Mouse (Mus musculus) adrenal gland, postnatal 25 days (tissue): ENCODE results near the gene Lsm4. TPM values are rescaled to one million over a fixed set of nuclear protein-coding genes. Genes with fewer than 3 reads are reported as not detected.

Source experiments
- DNase-seq: peaks from one replicate; pipeline ENCODE4 v3.0.0; 2021; ENCODE audit warnings: mixed read lengths
- total RNA-seq: library from RNA; stranded (reverse); gene quantifications from 2 replicates; pipeline ENCODE4 v1.2.3, GENCODE M21; 2021

The Lsm4 gene
- total RNA-seq, 1 experiment from 2014 or later: 86.8 TPM

DNA sequence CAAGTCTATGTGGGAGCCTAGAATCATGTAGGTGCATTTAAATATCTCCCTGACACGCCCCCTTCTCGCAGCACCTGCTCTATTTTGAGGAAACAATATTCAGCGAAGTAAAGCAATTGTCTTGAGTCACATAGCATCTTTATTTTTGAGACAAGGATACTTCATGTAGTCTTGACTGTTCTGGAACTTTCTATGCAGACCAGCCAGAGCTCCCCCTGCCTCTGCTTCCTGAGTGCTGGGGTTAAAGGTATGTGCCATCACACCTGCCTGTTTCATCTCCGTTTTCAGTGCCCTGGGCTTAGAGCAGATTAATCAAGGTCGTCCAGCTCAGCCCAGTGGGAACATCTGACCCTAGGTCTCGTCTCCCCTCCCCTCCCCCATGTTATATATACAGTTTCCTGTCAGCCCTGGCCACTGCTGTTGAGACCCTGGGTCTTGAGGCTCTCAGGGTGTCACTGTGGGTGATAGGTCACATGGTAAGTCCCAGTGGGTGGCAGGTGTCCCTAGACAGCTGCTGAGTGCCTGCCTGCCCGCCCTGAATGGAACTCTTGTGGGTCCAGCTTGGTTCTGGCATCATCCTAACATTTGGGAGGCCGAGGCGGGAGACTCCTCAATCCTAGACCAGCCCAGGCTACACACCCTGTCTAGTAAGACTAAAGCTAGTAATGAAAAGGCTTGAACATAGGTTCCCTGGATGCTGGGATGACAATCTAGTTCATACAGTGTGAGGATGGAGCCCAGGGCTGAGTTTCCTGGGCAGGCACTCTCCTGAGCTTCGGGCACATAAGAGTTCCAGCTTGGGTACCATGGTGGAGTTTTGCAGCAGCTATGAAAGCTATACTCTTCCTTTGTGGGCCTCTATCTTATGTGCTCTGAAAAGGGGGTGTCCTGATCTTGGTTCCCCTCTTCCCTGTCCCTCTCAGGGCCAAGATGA is 28.3 kb downstream of the Lsm4 start:
- no peak for DNase-seq

DNA sequence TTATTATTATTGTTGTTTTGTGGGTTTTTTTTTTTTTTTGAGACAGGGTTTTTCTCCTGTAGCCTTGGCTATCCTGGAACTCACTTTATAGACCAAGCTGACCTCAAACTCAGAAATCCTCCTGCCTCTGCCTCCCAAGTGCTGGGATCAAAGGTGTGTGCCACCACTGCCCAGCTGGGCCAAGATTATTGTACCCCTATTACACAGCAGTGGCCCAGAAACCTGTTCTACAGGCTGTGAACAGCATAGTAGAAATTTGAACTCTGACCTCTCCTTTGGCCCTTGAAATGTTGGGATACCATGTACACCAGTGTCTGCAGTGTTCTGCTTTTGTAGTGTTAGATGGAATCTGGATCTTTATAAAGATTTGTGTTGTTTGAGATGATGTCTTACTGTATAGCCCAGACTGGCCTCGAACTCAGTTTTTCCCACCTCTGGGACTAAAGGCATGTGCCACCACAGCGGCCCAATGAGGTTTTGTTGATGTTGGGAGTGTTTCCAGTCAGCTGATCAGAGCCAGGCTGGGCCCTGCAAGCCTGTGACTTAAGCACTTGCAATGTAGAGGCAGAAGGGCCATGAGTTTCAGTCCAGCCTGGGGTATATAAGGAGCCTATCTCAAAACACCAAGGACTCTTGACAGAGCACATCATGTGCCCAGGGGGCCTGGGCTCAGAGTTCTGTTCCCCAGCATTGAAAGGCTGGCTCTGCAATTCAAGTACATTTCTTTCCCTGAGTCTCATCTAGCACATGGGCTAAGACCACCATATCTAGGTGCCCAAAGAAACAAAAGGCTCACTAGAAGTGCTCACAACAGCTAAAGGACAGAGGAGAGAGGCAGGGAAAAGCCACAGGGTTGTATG is 29.2 kb downstream of the Lsm4 start:
- no peak for DNase-seq

DNA sequence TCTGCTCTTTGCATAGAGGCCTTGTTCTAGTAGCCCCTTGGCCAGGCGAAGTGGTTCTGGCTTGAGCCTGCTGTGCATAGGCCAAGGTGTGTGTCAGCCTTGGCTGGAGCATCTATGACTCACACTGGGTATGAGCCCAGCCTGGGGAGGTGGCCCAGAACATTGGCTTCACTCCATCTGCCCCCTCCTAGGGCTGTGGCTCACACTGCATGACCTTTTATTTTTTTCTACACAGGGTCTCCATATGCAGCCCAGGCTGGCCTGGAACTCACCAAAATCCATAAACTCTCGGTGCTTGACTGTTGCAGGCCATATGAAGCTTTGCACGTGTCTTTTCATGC is 29.8 kb downstream of the Lsm4 start:
- peak; percentile 75 for DNase-seq

DNA sequence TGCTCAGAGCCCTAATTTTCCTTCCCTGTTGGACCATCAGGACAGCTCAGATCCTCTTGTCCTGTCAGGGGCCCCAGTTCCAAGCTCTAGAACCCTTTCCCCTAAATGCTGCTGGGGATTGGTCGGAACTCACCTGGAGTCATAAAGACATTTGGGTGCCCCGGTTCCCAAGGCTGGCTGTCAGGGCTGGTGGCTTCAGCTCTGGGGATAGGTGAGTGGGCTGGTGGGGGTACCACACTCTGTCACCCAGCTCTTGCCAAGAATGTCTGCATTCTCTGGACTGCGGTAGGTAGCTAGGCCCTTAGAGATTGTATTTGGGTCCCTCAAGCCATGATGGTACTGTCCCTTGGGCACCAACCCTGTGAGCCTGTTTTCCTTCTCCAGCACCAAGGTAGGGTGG is 30.2 kb downstream of the Lsm4 start, which contains the start of gene Iqcn:
TSS of gene Iqcn (plus strand) at position 171 of the 400 bp plus-strand sequence.
- no peak for DNase-seq

DNA sequence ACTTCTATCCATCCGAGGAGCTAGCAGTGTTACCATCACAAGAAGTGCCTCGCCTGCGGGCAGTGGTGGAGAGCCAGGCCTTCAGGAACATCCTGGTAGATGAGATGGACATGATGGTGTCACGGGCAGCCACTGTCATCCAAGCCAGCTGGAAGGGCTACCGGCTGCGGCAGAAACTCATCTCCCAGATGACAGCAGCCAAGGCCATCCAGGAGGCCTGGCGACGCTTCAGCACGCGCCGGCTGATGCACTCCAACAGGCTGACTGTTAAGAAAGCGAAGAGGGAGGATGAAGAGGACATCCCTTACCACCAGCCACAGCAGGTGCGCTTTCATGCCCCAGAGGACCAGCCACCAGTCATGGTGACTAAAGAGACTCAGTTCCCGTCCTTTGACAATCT is 35.2 kb downstream of the Lsm4 start:
- DNase-seq: peak; percentile 64

DNA sequence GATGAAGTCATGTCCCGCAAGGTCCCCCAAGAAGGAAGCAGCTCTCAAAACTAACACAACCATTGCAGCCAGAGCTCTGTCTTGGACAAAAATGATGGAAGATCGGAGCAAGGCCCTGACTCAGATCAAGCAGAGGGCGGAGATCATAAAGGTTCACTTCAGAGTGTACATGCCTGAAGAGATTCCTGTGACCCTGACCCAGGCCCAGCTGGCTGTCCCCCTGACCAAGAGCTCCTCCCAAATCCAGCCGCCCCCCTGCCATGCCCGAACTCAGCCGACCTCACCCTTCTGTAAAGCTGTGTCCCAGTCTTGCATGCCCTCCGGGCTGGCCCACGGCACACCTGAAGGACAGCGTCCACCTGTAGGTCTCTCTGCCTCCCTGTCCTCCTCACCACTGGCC is 36.7 kb downstream of the Lsm4 start:
- peak; percentile 2 for DNase-seq

DNA sequence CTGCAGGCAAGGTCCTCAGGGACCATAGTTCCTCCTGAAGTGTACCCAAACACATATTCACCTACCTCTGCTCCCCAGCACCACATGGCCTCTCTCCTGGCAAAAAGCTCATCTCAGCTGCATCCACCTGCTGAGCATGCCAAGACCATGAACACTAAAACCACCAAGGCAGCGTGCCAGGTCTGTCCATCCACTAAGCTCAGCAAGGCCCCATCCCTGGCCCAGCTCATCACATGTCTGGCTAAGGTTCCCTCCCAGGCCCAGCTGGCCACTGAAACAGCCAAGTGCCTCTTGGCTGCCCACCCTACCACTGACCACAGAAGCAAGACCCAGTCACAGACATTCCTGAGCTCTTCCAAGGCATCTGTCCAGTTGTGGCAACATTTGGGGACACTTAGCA is 37.2 kb downstream of the Lsm4 start:
- peak; percentile 59 for DNase-seq

DNA sequence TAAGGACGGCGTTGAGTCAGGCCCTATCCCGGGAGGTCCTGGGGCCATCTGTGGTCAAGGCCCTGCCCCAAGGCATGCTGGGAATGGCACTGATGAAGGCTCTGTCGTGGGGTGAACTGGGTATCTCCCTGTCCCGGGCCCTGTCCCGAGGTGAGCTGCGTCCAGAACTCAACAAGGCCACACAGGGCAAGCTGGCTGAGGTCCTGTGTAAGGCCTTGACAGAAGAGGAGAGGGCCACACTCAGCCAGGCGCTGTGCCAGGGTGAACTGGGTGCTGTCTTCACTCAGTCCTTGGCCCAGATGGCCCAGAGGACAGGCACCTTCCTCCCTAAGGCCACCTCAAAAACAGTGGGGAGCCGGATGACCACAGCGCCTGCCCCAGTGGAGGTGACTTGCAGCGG is 38.0 kb downstream of the Lsm4 start:
- DNase-seq: peak; percentile 79

DNA sequence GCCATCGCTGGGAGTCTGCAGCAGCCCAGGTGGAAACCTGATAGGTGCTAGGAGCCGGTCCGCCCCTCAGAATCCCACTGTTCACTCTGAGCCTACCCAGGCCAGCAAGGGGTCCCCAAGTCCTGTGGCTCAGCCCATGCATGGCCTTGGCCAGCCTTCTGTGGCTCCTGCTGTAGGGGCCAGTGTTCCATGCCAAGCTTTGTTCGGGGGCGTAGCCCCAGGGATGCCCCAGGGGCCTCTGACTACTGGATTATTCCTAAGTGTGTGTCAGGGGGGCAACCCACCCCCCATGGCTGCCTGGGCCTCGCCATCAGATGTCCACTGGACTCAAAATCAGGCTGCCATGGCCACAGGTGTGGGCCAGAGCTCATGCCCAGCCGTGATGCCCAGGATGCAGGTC is 40.9 kb downstream of the Lsm4 start:
- DNase-seq: peak; percentile 0

DNA sequence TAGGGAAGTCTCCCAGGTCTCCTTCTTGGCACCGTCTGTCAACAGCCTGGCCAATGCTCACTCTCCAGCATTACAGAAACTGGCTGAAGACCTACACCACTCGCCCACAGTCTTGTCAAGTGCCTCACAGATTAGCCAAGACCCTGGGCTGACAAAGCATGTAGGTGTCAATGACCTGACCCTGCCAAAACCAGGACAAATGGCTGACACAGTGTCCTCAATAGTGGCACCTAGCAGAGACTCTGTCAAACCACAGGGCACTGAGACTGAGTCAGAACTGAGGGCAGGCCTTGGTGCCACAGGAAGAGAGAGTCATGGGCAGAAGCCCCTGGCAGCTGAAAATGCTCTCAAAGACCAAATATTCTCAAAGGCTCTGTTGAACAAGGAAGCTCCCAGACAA is 42.0 kb downstream of the Lsm4 start:
- DNase-seq: no peak

DNA sequence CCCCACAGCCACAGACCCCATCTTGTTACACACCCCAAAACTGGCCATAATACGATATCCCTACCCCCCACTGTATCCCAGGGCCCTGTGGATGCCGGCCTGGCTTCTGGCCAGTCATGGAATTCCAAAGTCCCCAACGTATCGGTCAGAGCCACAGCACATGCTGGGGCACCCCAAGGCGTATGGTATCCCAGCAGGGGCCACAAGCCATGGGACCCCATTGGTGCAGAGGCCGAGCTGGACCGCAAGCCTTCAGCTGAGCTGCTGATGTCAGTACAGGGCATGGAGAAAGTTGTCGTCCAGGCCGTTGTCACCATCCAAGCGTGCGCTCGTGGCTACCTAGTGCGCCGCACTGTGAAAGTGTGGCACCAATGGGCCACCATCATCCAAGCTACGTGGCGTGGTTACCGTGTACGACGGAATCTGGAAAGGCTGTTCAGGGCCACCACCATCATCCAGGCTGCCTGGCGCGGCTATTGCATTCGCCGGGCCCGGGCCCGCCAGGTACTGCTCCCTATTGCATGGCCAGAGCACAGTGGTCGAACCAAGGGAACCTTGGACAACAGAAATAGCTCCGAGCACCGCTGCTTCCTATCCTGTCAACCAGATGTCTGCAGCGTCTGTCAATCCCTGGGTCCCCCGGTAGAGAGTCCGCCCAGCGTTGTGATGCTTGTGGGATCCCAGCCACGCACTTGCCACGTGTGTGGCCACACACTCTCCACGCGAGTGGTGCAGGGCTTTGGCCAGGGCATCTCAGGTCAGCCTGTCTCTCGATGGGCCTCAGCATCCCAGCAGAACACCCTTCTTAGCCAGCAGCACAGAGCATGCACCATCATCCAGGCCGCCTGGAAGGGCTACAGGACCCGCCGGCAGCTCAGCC is 43.7 kb downstream of the Lsm4 start:
- no peak for DNase-seq

DNA sequence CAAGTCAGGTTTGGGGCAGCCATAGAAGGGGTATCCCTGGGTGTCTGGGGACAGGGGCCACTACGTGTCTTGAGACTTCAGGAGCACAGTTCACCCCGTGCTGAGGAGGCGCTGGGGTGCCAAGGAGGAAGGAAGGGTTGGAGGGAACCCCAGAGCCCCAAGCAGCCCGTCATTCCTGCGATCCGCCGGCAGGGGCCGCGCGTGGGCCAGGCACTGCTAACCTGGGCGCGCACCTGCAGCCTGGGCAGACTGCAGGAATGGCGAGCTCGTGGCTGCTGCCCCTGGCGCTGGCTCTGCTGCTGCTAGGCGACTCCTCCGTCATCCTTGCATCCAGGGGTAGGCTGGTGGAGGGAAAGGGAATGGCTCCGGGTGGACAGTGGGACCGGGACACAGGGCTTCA is 45.2 kb downstream of the Lsm4 start, which contains the start of gene Gm3336:
TSS of gene Gm3336 (plus strand) at position 247 of the 400 bp plus-strand sequence.
- DNase-seq: peak; percentile 67

DNA sequence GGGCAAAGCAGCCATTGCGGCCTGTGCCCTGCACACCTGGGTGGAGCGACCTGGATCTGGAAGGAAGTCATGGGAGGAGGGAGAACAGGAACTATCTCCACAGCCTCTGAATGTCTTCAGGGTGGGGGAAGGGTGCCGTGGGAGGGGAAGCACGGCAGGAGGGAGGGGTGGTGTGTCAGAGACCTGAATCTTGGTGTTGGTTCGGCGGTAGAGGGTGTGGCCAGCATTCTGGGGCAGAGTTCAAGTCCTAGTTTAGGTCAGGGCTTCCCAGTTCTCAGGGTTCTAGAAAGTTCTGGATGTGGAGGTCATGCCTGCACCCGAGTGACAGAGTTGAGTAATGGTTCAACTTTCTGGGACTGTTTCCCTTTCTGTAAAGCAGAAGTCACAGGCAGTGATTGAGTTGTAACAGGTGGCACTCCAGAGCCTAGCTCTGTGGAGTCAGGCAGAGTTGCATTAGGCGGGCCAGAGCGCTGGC is 46.8 kb downstream of the Lsm4 start:
- DNase-seq: no peak

DNA sequence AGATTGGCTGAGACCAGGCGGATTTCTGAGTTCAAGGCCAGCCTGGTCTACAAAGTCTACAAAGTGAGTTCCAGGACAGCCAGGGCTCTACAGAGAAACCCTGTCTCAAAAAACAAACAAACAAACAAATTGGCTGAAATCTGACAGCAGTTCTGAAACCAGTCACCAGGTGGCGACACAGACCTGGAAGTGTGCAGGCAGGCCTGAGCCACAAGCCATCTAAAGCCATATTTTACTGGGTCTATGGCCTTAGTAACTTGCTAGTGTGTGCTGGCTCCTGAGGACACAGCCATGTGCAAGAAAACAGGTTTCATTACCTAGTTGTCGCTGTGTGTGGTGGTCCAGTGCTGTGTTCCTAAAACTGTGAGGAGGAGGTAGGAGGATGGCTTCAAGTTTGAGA is 47.7 kb downstream of the Lsm4 start:
- DNase-seq: peak; percentile 74

DNA sequence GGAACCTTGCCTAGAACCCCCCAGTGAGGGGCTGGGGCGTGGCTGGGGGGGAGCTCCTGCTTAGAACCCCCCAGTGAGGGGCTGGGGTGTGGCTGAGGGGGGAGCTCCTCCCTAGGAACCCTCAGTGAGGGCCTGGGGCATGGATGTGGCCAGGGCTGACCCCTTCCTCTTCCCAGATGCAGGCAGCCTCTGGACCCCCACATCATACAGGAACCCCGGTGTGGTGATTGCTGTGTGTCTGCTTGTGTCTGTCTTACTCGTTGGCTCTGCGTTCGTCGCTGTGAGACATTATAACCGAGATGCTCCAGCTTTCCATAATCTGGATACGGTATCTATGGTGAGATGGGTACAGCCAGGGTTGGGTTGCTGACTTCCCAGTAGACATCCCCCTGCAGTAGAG is 48.6 kb downstream of the Lsm4 start:
- no peak for DNase-seq

DNA sequence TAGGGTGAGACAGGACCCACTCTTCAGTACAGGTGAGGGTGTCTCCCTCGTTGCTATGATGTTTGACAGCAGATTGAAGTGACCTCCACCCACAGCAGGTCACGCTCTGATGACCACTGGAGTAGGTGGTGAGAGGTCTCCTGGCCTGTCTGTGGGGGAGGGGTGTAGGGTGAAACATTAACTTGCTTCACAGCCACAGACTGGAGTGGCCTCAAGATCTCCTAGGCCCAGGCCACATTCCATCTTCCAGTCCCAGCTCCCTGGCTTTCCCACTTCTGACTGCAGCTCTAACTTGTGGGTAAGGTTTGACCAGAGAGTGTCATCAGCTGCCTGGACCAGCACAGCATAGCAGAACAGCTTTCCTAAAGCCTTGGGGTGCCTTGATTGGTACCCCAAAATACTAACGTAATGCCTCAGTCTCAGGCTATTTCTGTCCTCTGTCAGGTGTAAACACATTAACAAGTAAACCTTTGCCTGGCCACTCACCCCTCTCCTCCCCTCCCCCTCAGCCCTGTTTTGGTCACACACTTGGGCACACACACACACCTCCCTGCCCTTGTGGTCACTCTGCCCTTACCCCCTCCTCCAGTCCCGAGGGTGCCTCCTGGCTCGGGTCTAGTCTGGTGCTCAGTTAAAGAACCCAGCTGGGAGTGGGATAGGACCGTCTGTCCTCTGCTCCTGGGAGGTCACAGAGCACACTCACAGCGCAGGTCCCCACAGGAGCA is 50.6 kb downstream of the Lsm4 start, which contains the start of gene Pde4c:
TSS of gene Pde4c (plus strand) at position 235 of the 725 bp plus-strand sequence.
- no peak for DNase-seq

DNA sequence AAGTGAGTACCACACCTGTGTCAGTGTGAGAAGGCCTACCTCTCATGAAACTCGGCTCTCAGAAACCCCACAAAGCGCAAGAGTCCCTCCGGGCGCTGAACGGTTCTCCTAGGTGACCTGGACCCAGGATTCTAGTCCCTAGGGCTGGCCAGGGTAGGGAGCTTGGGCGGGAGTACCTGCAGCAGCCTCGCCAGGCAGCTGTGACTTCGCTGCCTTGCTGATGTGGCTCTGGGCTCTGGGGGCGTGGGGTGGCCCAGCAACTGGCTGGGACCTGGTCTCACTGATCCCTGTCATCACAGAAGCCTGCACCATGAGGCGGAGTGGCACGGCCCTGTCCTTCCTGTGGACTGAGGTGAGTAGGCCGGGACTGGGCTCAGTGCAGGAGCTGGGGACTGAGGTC is 51.2 kb downstream of the Lsm4 start:
- no peak for DNase-seq

DNA sequence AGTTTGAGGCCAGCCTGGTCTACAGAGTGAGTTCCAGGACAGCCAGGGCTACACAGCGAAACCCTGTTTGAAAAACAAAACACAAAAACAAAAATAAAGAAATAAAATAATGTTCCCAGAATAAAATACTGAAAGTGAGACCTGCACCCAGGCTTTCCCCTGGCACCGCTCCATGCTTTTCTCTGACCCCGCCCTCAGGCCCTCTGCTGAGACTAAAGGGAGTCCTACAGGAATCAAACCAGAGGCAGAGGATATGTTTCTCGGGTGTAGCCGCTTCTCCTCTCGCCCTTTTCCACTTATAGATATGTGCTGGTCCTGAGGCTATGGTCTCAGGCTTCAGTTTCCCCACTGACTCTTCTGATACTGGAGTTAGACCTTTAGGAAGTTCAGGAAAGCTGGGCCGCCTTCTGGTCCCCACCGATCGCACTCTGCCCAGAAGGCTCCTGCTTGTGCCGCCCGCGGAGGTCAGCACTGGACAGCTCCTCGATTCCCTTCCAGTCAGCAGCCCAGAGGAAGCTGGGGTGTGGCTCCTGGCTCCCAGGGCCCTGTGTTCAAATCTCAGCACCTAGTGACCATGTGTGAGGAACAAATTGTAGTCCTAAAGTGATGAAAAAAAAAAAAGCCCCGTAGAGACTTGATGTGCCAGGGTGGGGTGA is 52.9 kb downstream of the Lsm4 start:
- DNase-seq: peak; percentile 54

DNA sequence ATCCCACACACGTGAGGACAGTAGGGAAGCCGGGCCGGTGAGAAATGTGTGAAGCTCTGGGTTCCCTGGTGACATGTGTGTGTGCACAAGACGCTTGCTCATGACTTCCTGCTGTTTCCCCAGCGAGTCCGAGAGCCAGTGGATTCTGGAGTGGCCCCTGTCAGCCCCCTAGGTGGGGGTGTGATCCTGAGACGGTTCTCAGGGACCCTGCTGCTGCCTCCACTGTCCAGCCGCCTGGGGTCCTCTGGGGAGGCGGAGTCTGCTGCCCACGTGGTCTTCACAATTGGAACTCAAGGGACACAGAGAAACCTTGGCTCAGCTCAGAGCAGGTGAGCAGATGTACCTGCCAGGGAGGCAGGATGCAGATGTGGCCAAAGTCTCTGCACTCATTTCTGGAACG is 53.7 kb downstream of the Lsm4 start:
- DNase-seq: no peak
